Mouse (Mus musculus): ENCODE measurements around the gene Taf8. TPM values are rescaled to one million over a fixed set of nuclear protein-coding genes. Genes with fewer than 3 reads are reported as not detected.

Taf8 gene
- polyA plus RNA-seq, 1 experiment from 2014 or later: 20.0 TPM

DNA sequence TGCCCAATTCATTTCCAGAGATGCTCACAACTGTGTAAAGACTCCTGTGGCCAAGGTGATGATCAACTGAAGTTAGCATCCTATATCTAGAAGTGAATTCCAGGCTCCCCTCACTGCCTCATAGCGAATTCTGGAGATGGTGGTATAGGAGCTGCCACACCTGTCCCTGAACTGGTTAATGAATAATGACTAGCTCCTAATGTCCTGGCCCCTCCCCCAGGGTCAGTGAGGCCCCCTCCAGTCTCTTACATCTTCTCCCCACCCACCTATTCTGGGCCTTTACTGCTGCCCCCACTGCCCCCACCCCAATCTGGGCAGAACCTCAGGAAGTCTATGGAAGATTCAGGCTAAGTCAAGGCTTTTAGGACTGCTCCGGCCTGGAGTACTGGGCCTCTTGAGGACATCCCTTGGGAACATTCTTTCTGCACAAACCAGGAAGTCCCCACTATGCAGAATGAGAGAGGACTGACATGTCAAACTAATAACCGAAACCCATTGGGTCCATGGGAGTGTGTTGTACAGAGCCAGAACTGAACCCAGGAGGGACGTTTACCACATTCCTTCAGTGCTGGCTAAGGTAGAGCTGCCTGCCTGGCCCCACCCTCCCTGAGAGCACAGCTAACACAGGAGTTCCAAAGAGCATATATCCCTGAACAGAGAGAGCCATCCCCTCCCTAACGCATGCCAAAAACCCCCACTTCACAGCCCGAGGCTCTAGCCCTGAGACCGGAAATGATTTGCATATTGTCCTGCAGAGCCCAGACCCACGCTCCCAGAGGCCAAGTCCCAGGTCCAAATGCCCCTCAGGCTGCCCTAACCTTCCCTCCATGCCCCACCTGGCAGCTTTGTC lies 53.3 kb downstream of the Taf8 start:
- 47% methylated on average over 8 of the region's 8 CpGs for WGBS
- no peak overlapping the region for H3K27ac ChIP-seq (ENCODE audit: low read depth, low read length)
- no peaks in the 10 kb centered on the region for H3K4me1 ChIP-seq (ENCODE audit: control insufficient read depth, insufficient read depth, low read depth, low read length)

DNA sequence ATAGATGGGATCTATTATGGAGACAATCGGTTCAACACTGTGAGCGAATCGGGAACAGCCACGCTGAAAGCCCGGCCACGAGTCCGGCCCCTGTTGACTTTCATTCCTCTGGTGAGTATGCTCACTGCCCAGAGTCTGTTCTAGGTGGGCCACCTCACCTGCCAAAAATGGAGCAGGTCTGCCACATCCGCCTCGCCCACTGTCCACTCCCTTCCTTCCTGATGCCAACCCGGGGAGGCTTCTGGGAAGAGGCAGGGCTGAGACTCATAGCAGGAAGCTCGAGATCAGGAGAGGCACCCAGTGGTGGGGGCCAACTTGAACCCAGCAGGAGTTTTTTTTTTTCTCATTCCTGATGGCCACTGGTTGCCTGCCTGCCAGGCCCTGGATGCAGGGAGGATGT lies 55.5 kb downstream of the Taf8 start:
- Histone ChIP-seq H3K27me3 (replicated peaks; ENCODE audit: control insufficient read depth, insufficient read depth, low read length) (no peaks in the 10 kb centered on the region), H3K4me3 (ENCODE audit: low read length) (no peak overlapping the region), H3K36me3 (ENCODE audit: control insufficient read depth, insufficient read depth, low read length) (no peaks in the 10 kb centered on the region), H3K9me3 (ENCODE audit: control insufficient read depth, low read length) (no peaks in the 10 kb centered on the region), H3K4me1 (ENCODE audit: control insufficient read depth, insufficient read depth, low read depth, low read length) (no peaks in the 10 kb centered on the region), H3K4me2 (ENCODE audit: low read length) (no peak overlapping the region), H3K9ac (ENCODE audit: low read depth, low read length) (no peak overlapping the region), H3K27ac (ENCODE audit: low read depth, low read length) (no peak overlapping the region)
- ATAC-seq: no peak
- 88% methylated on average over 11 of the region's 11 CpGs for WGBS

More for the DNA sequence above, 53.3 kb downstream of the Taf8 start:
- H3K4me2 ChIP-seq (ENCODE audit: low read length): no peak overlapping the region
- no peaks in the 10 kb centered on the region for H3K36me3 ChIP-seq (ENCODE audit: control insufficient read depth, insufficient read depth, low read length)
- no peaks in the 10 kb centered on the region for H3K27me3 ChIP-seq (replicated peaks; ENCODE audit: control insufficient read depth, insufficient read depth, low read length)
- H3K4me3 ChIP-seq (ENCODE audit: low read length): no peak overlapping the region
- ATAC-seq: no peak
- H3K9ac ChIP-seq (ENCODE audit: low read depth, low read length): no peak overlapping the region
- no peaks in the 10 kb centered on the region for H3K9me3 ChIP-seq (ENCODE audit: control insufficient read depth, low read length)

DNA sequence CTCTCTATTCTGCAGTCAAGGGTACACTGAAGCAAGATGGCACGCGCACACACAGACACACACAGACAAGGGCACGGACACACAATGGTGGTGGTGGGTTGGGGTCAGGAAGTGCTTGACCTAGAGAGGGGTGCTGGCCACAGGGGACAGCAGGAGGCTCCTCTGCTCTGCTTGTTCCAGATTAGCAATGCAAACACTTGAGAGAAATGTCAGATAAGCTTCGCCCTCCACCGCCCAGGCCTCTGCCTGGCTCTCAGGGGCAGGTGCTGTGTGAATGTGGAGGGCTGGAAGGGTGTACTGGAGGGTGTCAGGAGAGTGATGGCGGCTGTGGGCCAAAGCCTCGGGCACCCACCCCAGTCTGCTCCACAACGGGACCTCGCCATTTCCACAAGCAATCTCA lies 56.1 kb downstream of the Taf8 start:
- H3K9me3 ChIP-seq (ENCODE audit: control insufficient read depth, low read length): no peaks in the 10 kb centered on the region
- H3K9ac ChIP-seq (ENCODE audit: low read depth, low read length): no peak overlapping the region
- H3K4me2 ChIP-seq (ENCODE audit: low read length): no peak overlapping the region
- H3K4me3 ChIP-seq (ENCODE audit: low read length): no peak overlapping the region
- H3K36me3 ChIP-seq (ENCODE audit: control insufficient read depth, insufficient read depth, low read length): no peaks in the 10 kb centered on the region
- no peak for ATAC-seq
- no peaks in the 10 kb centered on the region for H3K4me1 ChIP-seq (ENCODE audit: control insufficient read depth, insufficient read depth, low read depth, low read length)
- WGBS: 70% methylated on average over 9 of the region's 9 CpGs
- no peaks in the 10 kb centered on the region for H3K27me3 ChIP-seq (replicated peaks; ENCODE audit: control insufficient read depth, insufficient read depth, low read length)
- no peak overlapping the region for H3K27ac ChIP-seq (ENCODE audit: low read depth, low read length)

DNA sequence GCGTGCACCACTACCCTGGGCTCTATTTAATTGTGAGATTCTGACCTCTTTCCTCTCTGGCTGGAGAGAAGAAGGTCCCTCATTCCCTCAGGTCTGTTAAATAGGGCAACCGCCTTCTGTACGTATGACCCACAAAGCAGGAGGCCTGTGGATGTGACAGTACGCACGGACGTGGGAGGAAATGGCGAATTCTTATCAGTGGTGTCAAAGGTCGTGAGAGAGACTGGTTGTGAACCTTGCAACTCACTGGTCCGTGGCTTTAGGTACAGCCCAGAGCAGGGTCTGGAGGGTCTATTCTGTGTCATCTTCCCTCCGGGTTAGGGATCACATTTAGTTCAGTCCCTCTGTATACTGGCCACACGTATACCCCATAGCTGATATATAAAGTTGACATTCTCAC lies 56.6 kb downstream of the Taf8 start:
- H3K27me3 ChIP-seq (replicated peaks; ENCODE audit: control insufficient read depth, insufficient read depth, low read length): no peaks in the 10 kb centered on the region
- 73% methylated on average over 11 of the region's 11 CpGs for WGBS

DNA sequence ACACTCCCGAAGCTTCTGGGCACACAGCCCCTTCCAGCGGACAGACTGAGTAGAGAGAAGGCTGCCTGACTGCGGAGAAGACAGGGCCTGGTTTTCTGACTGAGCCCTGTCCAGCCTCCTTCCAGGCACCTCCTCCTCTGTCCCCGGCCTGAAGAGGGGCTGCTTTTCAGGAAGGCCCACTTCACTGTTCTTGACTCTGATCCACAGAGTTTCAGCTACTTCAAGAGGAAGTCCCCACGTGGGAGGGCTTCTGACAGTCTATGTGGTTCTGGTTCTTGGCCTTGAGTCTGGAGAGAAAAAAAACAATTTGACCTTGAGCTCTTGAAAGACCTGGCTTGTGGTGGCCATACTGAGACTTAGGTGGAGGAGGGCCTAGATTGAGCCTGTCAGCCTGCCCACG lies 58.0 kb downstream of the Taf8 start:
- no peak overlapping the region for H3K4me2 ChIP-seq (ENCODE audit: low read length)
- 77% methylated on average over 6 of the region's 6 CpGs for WGBS
- no peaks in the 10 kb centered on the region for H3K9me3 ChIP-seq (ENCODE audit: control insufficient read depth, low read length)
- 0 out of 2 replicates have a peak, but pooled peaks cover 2% of the 10 kb centered on the region for H3K27me3 ChIP-seq (replicated peaks; ENCODE audit: control insufficient read depth, insufficient read depth, low read length)
- no peak for ATAC-seq
- H3K36me3 ChIP-seq (ENCODE audit: control insufficient read depth, insufficient read depth, low read length): no peaks in the 10 kb centered on the region
- H3K4me1 ChIP-seq (ENCODE audit: control insufficient read depth, insufficient read depth, low read depth, low read length): peaks cover 6% of the 10 kb centered on the region; the same call in 1 of the 2 replicates
- H3K9ac ChIP-seq (ENCODE audit: low read depth, low read length): no peak overlapping the region
- H3K27ac ChIP-seq (ENCODE audit: low read depth, low read length): no peak overlapping the region
- H3K4me3 ChIP-seq (ENCODE audit: low read length): no peak overlapping the region

More for the DNA sequence above, 56.6 kb downstream of the Taf8 start:
- H3K27ac ChIP-seq (ENCODE audit: low read depth, low read length): no peak overlapping the region
- H3K9ac ChIP-seq (ENCODE audit: low read depth, low read length): no peak overlapping the region
- no peak for ATAC-seq
- 0 out of 2 replicates have a peak, but pooled peaks cover 1% of the 10 kb centered on the region for H3K4me1 ChIP-seq (ENCODE audit: control insufficient read depth, insufficient read depth, low read depth, low read length)
- no peak overlapping the region for H3K4me2 ChIP-seq (ENCODE audit: low read length)
- no peak overlapping the region for H3K4me3 ChIP-seq (ENCODE audit: low read length)
- H3K9me3 ChIP-seq (ENCODE audit: control insufficient read depth, low read length): no peaks in the 10 kb centered on the region
- no peaks in the 10 kb centered on the region for H3K36me3 ChIP-seq (ENCODE audit: control insufficient read depth, insufficient read depth, low read length)

DNA sequence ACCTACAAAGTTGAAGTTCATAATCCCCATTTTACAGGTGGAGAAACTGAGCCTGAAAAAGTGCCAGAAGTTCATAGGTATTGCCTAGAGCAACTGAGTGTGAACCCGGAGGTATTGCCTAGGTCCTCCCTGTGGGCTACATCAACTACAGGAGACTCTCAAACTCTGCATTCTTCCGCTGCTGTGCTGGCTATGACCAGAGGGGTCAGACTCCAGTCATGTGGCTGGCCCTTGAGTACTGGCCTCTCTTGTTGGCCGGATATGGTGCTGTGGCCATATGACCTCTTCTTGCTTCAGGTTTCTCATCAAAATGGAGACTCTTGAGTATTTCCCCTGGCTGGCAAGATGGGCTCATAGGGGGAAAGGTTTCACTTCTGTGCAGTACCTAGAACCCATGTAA lies 59.8 kb downstream of the Taf8 start:
- 88% methylated on average over 3 of the region's 3 CpGs for WGBS
- Histone ChIP-seq H3K4me2 (ENCODE audit: low read length) (no peak overlapping the region), H3K9me3 (ENCODE audit: control insufficient read depth, low read length) (no peaks in the 10 kb centered on the region), H3K27ac (ENCODE audit: low read depth, low read length) (no peak overlapping the region), H3K4me3 (ENCODE audit: low read length) (no peak overlapping the region), H3K36me3 (ENCODE audit: control insufficient read depth, insufficient read depth, low read length) (no peaks in the 10 kb centered on the region), H3K27me3 (replicated peaks; ENCODE audit: control insufficient read depth, insufficient read depth, low read length) (peaks cover 8% of the 10 kb centered on the region), H3K9ac (ENCODE audit: low read depth, low read length) (no peak overlapping the region), H3K4me1 (ENCODE audit: control insufficient read depth, insufficient read depth, low read depth, low read length) (peaks cover 6% of the 10 kb centered on the region; the same call in 1 of the 2 replicates)
- ATAC-seq: no peak

DNA sequence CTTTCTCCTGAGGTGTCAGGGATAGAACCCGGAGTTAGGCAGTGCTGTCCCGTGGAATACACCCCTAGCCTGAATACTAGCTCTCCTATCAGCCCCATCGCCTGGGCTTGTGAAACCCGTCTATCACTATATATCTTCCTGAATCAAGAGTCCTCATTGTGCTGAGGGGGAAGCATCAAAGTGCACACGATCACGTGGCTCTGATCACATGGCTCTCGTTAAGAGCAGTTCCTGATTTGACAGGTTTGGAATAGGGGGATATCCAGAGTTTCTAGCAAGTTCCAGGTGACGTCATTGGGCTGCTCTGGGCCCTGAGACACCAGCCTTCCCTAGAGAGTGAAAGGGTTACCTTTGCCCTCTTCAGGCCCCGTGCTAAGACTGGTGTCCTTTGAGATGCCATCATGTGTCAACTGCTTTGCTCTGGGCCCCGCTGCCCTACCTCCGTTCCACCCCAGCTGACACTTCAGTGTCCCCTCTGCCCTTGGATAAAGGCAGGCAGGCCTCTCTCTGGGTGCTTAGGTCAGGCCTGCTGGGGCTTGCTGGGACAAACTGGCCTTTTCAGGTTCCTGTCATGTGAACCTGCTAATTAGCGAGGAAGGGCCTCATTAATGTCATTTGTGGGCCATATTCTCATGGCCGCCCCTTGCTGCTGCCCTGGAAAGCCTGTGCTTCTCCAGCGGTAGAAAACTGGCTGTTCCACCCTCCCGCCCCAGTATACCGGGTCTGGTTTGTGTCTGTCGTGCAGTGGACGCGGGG lies 60.6 kb downstream of the Taf8 start:
- ATAC-seq: no peak
- Histone ChIP-seq H3K36me3 (ENCODE audit: control insufficient read depth, insufficient read depth, low read length) (no peaks in the 10 kb centered on the region), H3K4me2 (ENCODE audit: low read length) (no peak overlapping the region), H3K4me1 (ENCODE audit: control insufficient read depth, insufficient read depth, low read depth, low read length) (peaks cover 8% of the 10 kb centered on the region), H3K9ac (ENCODE audit: low read depth, low read length) (no peak overlapping the region), H3K4me3 (ENCODE audit: low read length) (no peak overlapping the region), H3K27ac (ENCODE audit: low read depth, low read length) (no peak overlapping the region), H3K9me3 (ENCODE audit: control insufficient read depth, low read length) (no peaks in the 10 kb centered on the region), H3K27me3 (replicated peaks; ENCODE audit: control insufficient read depth, insufficient read depth, low read length) (peaks cover 11% of the 10 kb centered on the region)
- WGBS: 73% methylated on average over 19 of the region's 19 CpGs

DNA sequence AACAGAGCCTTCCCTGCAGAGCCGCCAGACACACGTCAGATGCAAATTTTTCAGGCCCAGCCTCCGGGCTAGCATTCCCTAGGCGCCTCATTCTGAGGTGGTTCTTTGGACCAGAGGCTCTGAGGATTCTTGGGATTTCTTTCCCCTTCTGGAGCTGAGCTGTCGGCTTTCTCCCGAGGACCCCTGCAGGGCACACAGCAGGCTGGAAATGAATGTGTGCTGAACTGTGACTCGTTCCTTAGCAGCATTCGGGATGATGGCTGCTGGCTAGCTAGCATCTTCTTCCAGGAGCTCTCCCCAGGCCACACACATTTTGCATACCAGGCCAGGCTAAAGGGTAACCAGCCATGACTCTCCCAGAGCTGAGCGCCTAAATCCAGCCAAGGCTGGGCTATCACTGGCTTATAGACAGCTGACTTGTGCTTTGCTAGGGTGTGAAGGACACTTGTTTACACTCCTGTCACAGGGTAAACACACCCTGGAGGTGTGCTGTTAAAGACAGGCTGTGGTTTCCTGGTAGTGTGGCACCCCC lies 61.7 kb downstream of the Taf8 start:
- H3K36me3 ChIP-seq (ENCODE audit: control insufficient read depth, insufficient read depth, low read length): no peaks in the 10 kb centered on the region
- H3K27me3 ChIP-seq (replicated peaks; ENCODE audit: control insufficient read depth, insufficient read depth, low read length): peaks cover 13% of the 10 kb centered on the region
- H3K4me3 ChIP-seq (ENCODE audit: low read length): no peak overlapping the region
- peaks cover 12% of the 10 kb centered on the region for H3K4me1 ChIP-seq (ENCODE audit: control insufficient read depth, insufficient read depth, low read depth, low read length)
- no peak overlapping the region for H3K4me2 ChIP-seq (ENCODE audit: low read length)
- no peaks in the 10 kb centered on the region for H3K9me3 ChIP-seq (ENCODE audit: control insufficient read depth, low read length)
- 7% methylated on average over 9 of the region's 9 CpGs for WGBS
- peak; percentile 41; the same call in 1 of the 2 replicates for ATAC-seq
- H3K27ac ChIP-seq (ENCODE audit: low read depth, low read length): peak overlapping the region; percentile 25; the same call in 1 of the 2 replicates
- H3K9ac ChIP-seq (ENCODE audit: low read depth, low read length): peak overlapping the region; percentile 18; the same call in 1 of the 2 replicates
